Mouse (Mus musculus) embryonic facial prominence, embryonic 11.5 days (tissue): Measurements from ENCODE around the gene Tefm. TPM values are rescaled to one million over a fixed set of nuclear protein-coding genes. Genes with fewer than 3 reads are reported as not detected.

ENCODE experiments used
- ATAC-seq: fragments of 200-750 bp; cut with Nextera tagmentation; replicated peaks from 2 replicates; pipeline ENCODE4 v1.8.0; 2017; ENCODE audit warnings: low read depth; ENCODE audit not compliant: insufficient number of reproducible peaks, low FRiP score, low TSS enrichment
- DNase-seq: peaks from one replicate; pipeline ENCODE4 v3.0.0-alpha.2; 2015; ENCODE audit warnings: low spot score
- H3K27ac ChIP-seq: fragments of 300-500 bp; sonication (generic); replicated peaks from 2 replicates; pipeline ENCODE4 v1.5.1; 2014; ENCODE audit warnings: mild to moderate bottlenecking, low read depth, low read length, control low read depth
- H3K27me3 ChIP-seq: fragments of 300-500 bp; sonication (generic); 2 replicates; pipeline ENCODE4 v1.6.1; 2014; ENCODE audit warnings: mild to moderate bottlenecking, low read length, moderate library complexity, mixed read lengths; ENCODE audit not compliant: control insufficient read depth, insufficient read depth
- H3K36me3 ChIP-seq: fragments of 300-500 bp; sonication (generic); replicated peaks from 2 replicates; pipeline ENCODE4 v1.6.1; 2014; ENCODE audit warnings: low read depth, mild to moderate bottlenecking, low read length, moderate library complexity, mixed read lengths; ENCODE audit not compliant: control insufficient read depth, insufficient read depth
- H3K4me1 ChIP-seq: fragments of 300-500 bp; sonication (generic); 2 replicates; pipeline ENCODE4 v1.6.1; 2014; ENCODE audit warnings: low read length, mixed read lengths; ENCODE audit not compliant: control insufficient read depth, insufficient read depth
- H3K4me2 ChIP-seq: fragments of 300-500 bp; sonication (generic); 2 replicates; pipeline ENCODE4 v1.6.1; 2014; ENCODE audit warnings: low read depth, mild to moderate bottlenecking, control low read depth, low read length, moderate library complexity
- H3K4me3 ChIP-seq: fragments of 300-500 bp; sonication (generic); 2 replicates; pipeline ENCODE4 v1.5.1; 2014; ENCODE audit warnings: low read depth, low read length, control low read depth
- H3K9ac ChIP-seq: fragments of 300-500 bp; sonication (generic); replicated peaks from 2 replicates; pipeline ENCODE4 v1.6.1; 2014; ENCODE audit warnings: mild to moderate bottlenecking, control low read depth, low read length
- H3K9me3 ChIP-seq: fragments of 300-500 bp; sonication (generic); replicated peaks from 2 replicates; pipeline ENCODE4 v1.6.1; 2016; ENCODE audit warnings: mild to moderate bottlenecking, low read length, inconsistent platforms, mixed read lengths; ENCODE audit not compliant: control insufficient read depth
- WGBS: fragments of 180-500 bp; shearing (Covaris S2); extraction: QIAGEN DNeasy Blood & Tissue Kit; methylation state at CpG from one replicate; pipeline ENCODE4 v1.1.7; 2014; 5-methylcytosine and 5-hydroxymethylcytosine counted together
- polyA plus RNA-seq: library from polyadenylated mRNA; unstranded; fragments of >200 nt; fragmentation: Nextera tagmentation; extraction: Ambion mirVana; gene quantifications from 2 replicates; pipeline ENCODE4 v1.2.1, GENCODE M21; 2014

Gene Tefm
- polyA plus RNA-seq, 1 experiment from 2014 or later, result 28.4 TPM

DNA sequence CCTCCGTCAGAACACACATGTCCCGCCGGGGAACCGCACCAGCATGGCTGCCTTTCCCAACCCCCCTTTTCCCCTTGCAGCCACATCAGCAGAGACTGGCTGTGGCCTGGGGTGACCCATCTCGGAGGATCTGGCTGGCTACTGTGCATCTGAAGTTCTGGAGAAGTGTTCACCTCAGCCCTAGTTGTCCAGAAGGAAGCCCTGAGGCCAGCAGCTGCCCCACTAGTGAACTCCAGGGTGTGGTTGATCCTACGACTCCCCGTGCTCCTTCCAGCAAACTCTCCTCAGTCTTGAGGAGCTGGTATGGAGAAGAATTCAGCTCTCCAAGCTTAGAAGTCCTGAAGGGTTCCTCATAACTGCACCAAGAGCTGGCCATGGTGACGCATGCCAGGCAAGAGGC, 36.3 kb upstream of the Tefm start:
- Histone ChIP-seq H3K36me3 (no peaks in the 10 kb centered on the region), H3K4me1 (no peaks in the 10 kb centered on the region), H3K9ac (no peak overlapping the region), H3K4me2 (no peak overlapping the region), H3K4me3 (no peak overlapping the region), H3K9me3 (no peaks in the 10 kb centered on the region), H3K27me3 (no peaks in the 10 kb centered on the region), H3K27ac (no peak overlapping the region)
- no peak for ATAC-seq
- 82% methylated on average over 8 of the region's 8 CpGs for WGBS
- DNase-seq, result no peak

DNA sequence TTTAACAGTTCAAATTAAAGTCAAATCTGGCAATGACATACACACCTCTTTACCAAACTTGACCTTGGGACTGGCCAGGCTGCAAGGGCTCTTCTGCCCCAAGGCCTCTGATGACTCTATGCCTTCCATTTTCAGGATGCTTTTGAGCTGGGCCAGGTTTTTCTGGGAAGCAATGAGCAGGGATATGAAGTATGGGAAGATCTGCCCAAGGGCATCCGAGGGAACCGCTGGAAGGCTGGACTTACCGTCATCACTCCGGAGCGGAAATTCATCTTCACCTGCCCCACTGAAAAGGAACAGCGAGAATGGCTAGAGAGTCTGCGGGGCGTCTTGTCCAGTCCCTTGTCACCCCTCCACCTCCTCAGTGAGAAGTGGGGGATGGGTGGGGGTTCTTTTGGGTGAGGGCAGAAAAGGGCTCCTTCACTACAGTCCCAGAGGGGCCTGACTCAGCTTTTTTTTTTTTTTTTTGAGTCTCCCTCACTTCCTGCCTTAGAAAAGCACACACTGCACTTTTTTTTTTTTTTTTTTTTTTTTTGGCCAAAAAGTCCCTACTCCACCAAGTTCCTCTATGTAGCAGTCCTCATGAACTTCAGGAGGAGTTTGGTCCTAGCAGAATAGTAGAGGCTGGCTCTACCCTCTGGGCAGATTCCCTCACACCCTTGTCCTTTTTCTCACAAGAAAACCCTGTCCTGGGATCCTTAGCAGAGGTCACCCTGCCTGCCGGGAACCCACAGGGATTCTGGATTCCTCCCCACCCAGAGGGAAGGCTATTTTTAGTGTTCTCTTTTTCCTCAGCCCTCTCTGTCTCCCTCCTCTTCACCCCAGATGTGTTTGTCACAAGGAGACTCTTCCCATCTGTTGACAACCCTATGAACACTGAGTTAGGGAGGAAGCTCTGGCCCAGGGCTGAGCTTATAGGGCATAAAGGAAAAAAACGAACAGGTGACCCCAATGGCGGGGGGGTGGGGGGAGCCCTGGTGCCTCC, 35.2 kb upstream of the Tefm start:
- no peaks in the 10 kb centered on the region for H3K4me1 ChIP-seq
- ATAC-seq (no peak), DNase-seq (no peak)
- H3K9me3 ChIP-seq, result no peaks in the 10 kb centered on the region
- no peak overlapping the region for H3K4me3 ChIP-seq
- no peaks in the 10 kb centered on the region for H3K36me3 ChIP-seq
- H3K27ac ChIP-seq, result no peak overlapping the region
- no peak overlapping the region for H3K9ac ChIP-seq
- no peaks in the 10 kb centered on the region for H3K27me3 ChIP-seq
- no peak overlapping the region for H3K4me2 ChIP-seq
- 73% methylated on average over 11 of the region's 11 CpGs for WGBS

DNA sequence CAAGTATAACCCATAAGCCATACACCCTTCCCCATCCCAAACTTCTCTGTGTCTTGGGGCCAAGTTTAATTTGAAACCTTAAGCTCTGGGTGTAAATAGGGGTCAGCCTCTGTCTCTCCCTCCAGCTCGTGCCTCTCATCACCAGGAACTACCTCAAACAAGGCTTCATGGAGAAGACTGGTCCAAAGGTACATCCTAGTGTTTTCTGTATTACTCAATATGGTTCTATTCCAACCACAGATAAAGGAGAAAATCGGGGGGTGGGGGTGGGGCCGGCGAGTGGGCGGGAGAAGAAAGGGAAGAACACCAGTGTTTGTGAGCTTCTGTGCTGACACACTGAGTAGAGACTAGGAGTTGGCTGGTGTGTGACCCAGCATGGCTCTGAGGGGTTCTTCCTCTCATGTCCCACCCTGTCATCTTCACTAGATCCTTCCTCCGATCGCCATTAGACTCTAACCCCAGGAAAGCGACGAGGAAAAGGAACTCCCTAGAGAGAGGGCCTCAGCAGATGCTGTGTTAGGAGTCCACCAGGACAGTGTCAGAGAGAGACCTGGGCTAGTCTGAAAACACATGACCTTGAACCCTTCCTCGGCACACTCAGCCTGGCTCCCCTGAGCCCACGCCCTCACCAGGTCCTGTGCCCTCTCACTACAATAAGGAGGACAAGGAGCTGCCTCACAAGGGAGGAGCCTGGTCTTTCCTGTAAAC, 32.1 kb upstream of the Tefm start:
- WGBS, result 83% methylated on average over 11 of the region's 11 CpGs
- DNase-seq (no peak), ATAC-seq (no peak)
- Histone ChIP-seq H3K4me1 (no peaks in the 10 kb centered on the region), H3K4me2 (no peak overlapping the region), H3K36me3 (no peaks in the 10 kb centered on the region), H3K9me3 (no peaks in the 10 kb centered on the region), H3K27ac (no peak overlapping the region), H3K9ac (no peak overlapping the region), H3K27me3 (no peaks in the 10 kb centered on the region), H3K4me3 (no peak overlapping the region)

- Histone ChIP-seq H3K9ac (no peak overlapping the region), H3K9me3 (no peaks in the 10 kb centered on the region), H3K27me3 (no peaks in the 10 kb centered on the region), H3K4me1 (no peaks in the 10 kb centered on the region), H3K4me3 (no peak overlapping the region), H3K36me3 (no peaks in the 10 kb centered on the region), H3K4me2 (no peak overlapping the region), H3K27ac (no peak overlapping the region)
- WGBS, result 74% methylated on average over 4 of the region's 4 CpGs
- ATAC-seq, result no peak
- no peak for DNase-seq
Measured at GRCm38 (mm10) chr11:80171884-80172283, 29.9 kb upstream of the Tefm start.

DNA sequence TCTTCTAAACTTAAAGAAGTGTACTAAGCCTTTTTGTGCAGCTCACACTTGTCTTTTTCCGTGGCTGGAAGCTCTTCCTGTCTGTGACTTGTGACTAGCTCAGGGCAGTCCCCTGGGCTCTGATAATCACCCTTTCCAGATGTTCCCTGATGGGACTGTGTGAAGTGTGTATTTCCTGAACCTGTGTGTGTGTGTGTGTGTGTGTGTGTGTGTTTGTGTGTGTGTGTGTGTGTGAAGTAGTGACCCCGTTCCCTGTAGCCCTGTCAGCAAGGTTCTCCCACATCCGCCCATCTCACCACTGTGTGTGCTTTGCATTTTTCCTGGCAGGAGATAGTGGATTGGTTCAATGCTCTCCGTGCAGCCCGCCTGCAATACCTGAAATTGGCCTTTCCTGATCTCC, 28.4 kb upstream of the Tefm start:
- H3K9ac ChIP-seq, result no peak overlapping the region
- H3K4me1 ChIP-seq, result no peaks in the 10 kb centered on the region
- WGBS, result 72% methylated on average over 5 of the region's 5 CpGs
- no peak overlapping the region for H3K27ac ChIP-seq
- DNase-seq (no peak), ATAC-seq (no peak)
- no peaks in the 10 kb centered on the region for H3K9me3 ChIP-seq
- no peak overlapping the region for H3K4me2 ChIP-seq
- H3K36me3 ChIP-seq, result no peaks in the 10 kb centered on the region
- H3K27me3 ChIP-seq, result no peaks in the 10 kb centered on the region
- no peak overlapping the region for H3K4me3 ChIP-seq

DNA sequence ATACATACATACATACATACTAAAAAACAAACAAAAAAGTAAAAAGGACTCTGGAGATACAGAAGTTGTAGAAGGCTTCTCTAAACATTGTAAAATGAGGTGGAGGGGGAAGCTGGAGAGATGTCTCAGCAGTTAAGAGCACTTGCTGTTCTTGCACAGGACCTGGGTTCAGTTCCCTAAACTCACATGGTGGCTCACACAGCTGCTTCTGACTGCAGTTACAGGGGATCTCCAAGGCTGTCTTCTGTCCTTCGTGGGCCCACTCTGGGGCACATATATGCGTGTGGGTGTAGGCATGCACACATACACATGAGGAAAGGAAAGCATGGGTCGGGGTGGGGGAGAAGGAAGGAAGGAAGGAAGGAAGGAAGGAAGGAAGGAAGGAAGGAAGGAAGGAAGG, 27.7 kb upstream of the Tefm start:
- Histone ChIP-seq H3K27me3 (no peaks in the 10 kb centered on the region), H3K9me3 (no peaks in the 10 kb centered on the region), H3K36me3 (no peaks in the 10 kb centered on the region), H3K4me1 (no peaks in the 10 kb centered on the region), H3K9ac (no peak overlapping the region), H3K4me2 (no peak overlapping the region), H3K27ac (no peak overlapping the region), H3K4me3 (no peak overlapping the region)
- no peak for ATAC-seq
- no peak for DNase-seq
- WGBS, result 81% methylated on average over 3 of the region's 3 CpGs

DNA sequence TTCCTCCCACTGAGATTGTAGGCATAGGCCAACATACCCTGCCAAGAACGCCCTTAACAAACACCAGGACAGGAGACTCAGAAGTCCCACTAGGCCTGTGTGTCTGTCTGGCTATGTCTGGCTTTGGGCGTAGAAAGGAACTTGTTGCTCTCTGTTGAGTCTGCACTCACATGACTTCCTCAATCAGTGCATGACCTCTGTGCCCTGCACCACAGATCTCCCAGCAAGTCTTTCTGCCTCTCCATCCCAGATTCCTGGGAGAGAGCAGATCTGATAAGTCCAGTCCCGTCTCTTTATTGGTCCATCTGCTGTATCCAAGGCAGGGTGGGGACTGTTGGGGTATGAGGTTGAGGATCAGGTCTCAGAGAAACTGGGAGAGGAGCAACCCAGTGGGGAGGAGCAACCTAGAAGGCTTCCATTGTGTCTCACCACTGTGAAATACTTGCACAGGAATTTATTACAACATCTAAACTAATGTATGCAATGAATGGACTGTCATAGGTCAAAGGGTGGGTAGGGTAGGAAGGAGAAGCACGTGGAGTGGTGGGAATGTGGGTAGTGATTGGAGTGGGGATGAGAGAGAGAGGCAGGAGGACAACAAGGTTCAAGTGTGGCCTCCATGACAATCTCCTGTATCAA, 26.8 kb upstream of the Tefm start:
- H3K27me3 ChIP-seq, result no peaks in the 10 kb centered on the region
- H3K4me1 ChIP-seq, result no peaks in the 10 kb centered on the region
- H3K27ac ChIP-seq, result no peak overlapping the region
- H3K36me3 ChIP-seq, result no peaks in the 10 kb centered on the region
- H3K4me3 ChIP-seq, result no peak overlapping the region
- no peak overlapping the region for H3K9ac ChIP-seq
- H3K4me2 ChIP-seq, result no peak overlapping the region
- H3K9me3 ChIP-seq, result no peaks in the 10 kb centered on the region
- ATAC-seq, result no peak
- no peak for DNase-seq
- 74% methylated on average over 4 of the region's 4 CpGs for WGBS

- no peaks in the 10 kb centered on the region for H3K4me1 ChIP-seq
- WGBS, result 93% methylated on average over 9 of the region's 9 CpGs
- no peaks in the 10 kb centered on the region for H3K9me3 ChIP-seq
- H3K4me2 ChIP-seq, result no peak overlapping the region
- no peak overlapping the region for H3K9ac ChIP-seq
- ATAC-seq (no peak), DNase-seq (no peak)
- H3K36me3 ChIP-seq, result no peaks in the 10 kb centered on the region
- no peaks in the 10 kb centered on the region for H3K27me3 ChIP-seq
- H3K4me3 ChIP-seq, result no peak overlapping the region
- H3K27ac ChIP-seq, result no peak overlapping the region
Measured at GRCm38 (mm10) chr11:80168121-80168520, 26.1 kb upstream of the Tefm start.
